Mouse (Mus musculus): ENCODE data around the gene Tnfrsf1a. TPM values are rescaled to one million over a fixed set of nuclear protein-coding genes. Genes with fewer than 3 reads are reported as not detected.

Gene Tnfrsf1a
- polyA plus RNA-seq, 1 experiment from 2014 or later: 32.8 TPM

DNA sequence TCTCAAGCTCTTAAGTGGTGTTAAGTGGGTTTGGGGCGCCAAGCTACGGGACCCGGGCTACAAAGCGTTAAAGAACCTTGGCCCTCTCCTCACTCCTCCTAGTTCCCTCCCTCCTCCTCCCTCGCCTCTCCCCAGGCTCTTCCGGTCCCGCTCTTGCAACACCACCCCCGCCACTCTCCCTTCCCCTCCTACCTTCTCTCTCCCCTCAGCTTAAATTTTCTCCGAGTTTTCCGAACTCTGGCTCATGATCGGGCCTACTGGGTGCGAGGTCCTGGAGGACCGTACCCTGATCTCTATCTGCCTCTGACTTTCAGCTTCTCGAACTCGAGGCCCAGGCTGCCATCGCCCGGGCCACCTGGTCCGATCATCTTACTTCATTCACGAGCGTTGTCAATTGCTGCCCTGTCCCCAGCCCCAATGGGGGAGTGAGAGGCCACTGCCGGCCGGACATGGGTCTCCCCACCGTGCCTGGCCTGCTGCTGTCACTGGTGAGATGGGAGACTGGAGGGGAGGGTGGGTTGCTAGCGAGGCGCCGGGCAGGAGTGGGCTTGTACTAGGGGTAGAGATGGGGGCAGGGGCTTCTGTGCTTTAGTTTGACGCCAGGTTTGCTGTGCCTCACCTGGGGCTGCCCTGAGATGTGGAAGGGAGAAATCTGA is 541 bp downstream of the Tnfrsf1a start:
- no peaks in the 10 kb centered on the region for H3K9me3 ChIP-seq (replicated peaks; ENCODE audit: control insufficient read depth, low read length)
- peak overlapping the region; percentile 75 for H3K9ac ChIP-seq (ENCODE audit: low read depth, low read length)
- no peaks in the 10 kb centered on the region for H3K27me3 ChIP-seq (ENCODE audit: control insufficient read depth, insufficient read depth, low read depth, low read length)
- H3K4me1 ChIP-seq (ENCODE audit: control insufficient read depth, low read depth, low read length): peaks cover 34% of the 10 kb centered on the region
- under 1% methylated on average over 27 of the region's 27 CpGs for WGBS (ENCODE audit: insufficient replicate concordance)
- peak; percentile 77 for ATAC-seq (ENCODE audit: low read depth)
- peak overlapping the region; percentile 78 for H3K27ac ChIP-seq (ENCODE audit: low read length)
- H3K4me3 ChIP-seq (ENCODE audit: low read depth, low read length): peak overlapping the region; percentile 68
- no peaks in the 10 kb centered on the region for H3K36me3 ChIP-seq (ENCODE audit: control insufficient read depth, insufficient read depth)
- H3K4me2 ChIP-seq (ENCODE audit: low read depth, low read length): peak overlapping the region; percentile 66

DNA sequence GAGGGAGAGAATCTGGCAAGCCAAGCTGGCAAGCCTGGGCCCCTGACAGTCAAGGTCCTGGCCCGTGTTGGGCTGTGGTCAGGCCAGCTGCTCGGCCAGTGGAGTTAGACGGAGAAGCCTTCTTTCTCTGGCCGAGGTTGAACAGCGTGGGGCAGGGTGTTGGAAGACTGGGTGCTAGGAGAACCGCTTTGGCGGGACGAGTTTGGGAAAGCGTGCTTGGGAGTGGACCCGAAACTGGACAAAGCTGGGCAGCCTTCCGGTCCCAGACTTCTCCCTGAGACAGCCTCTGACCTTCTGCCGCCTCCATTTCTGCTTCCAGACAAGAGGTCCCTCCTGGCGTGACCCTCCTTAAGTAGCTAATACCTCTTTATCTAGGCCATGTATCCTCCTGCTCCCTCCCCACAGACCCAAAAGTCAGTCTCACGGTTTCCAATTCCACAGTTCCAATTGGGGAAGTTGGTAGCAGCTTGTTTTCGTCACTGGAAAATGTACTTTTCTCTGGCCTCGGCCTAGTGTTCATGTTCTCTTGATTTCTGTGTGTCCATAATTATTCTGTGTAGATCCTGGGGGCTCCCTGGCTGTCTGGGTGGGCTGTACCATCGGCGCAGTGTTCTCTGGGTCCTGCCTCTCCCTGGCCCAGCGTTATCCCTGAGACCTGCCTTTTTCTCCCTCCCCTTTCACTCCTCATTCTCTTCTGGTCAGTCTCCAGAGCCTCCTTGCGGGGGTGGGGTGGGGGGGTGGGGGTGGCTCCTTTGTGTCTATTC is 1.3 kb downstream of the Tnfrsf1a start:
- H3K27ac ChIP-seq (ENCODE audit: low read length): peak overlapping the region; percentile 78
- no peak for ATAC-seq (ENCODE audit: low read depth)

DNA sequence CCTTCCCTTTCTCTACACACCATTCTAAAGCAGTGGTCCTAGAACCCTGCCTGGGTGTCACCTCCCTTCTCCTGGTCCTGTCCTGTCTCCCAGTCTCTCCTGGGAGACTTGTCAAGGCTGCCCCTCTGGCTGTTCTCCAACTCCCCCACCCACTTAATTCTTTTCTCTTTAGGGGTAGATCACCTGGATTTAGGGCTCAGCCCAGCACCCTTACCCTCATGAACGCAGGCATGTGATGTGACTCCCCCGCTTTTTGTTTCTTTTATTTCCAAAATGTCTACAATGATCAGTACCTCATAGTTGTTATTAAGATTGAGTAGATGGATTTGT is 1.8 kb downstream of the Tnfrsf1a start:
- 55% methylated on average over 2 of the region's 2 CpGs for WGBS (ENCODE audit: insufficient replicate concordance)
- peaks cover 45% of the 10 kb centered on the region for H3K4me1 ChIP-seq (ENCODE audit: control insufficient read depth, low read depth, low read length)

More for the DNA sequence above, 1.3 kb downstream of the Tnfrsf1a start:
- no peaks in the 10 kb centered on the region for H3K27me3 ChIP-seq (ENCODE audit: control insufficient read depth, insufficient read depth, low read depth, low read length)
- H3K4me1 ChIP-seq (ENCODE audit: control insufficient read depth, low read depth, low read length): peaks cover 41% of the 10 kb centered on the region
- H3K4me2 ChIP-seq (ENCODE audit: low read depth, low read length): peak overlapping the region; percentile 66
- H3K9ac ChIP-seq (ENCODE audit: low read depth, low read length): peak overlapping the region; percentile 75
- WGBS (ENCODE audit: insufficient replicate concordance): 7% methylated on average over 20 of the region's 20 CpGs
- peak overlapping the region; percentile 68 for H3K4me3 ChIP-seq (ENCODE audit: low read depth, low read length)
- H3K36me3 ChIP-seq (ENCODE audit: control insufficient read depth, insufficient read depth): no peaks in the 10 kb centered on the region
- H3K9me3 ChIP-seq (replicated peaks; ENCODE audit: control insufficient read depth, low read length): no peaks in the 10 kb centered on the region

DNA sequence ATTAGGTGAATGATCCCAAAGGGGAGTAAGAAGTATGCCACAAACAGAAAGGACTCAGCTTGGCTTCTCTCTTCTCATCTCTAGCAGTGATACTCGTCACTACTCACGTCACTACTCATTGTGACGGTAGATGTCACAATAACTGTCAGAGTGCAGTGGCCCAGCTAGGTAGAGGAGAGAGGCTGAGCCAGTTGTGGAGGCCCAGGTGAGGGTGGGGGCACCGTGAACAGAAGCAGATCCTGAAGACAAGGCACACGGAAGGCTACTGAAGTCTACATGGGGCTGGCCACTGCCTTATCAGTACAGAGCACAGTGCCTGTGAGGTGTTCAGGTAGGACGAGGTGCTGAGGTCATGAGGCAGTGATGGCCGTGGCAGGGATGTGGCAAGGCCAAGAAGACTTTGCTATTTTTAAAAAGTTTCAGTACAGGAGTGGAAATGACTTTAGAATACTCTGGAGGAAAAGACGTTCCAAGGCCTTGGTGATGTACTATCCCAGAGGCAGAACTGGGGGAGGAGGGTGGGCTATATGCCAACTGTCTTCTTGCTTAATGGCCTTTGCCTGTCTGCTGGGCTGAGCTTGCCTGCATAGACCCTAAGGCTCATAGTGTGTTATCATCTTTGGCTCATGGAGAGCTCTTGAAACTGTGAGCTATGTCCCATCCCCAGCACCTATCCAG is 2.3 kb downstream of the Tnfrsf1a start:
- Histone ChIP-seq H3K27me3 (ENCODE audit: control insufficient read depth, insufficient read depth, low read depth, low read length) (no peaks in the 10 kb centered on the region), H3K4me2 (ENCODE audit: low read depth, low read length) (peak overlapping the region; percentile 66), H3K36me3 (ENCODE audit: control insufficient read depth, insufficient read depth) (no peaks in the 10 kb centered on the region), H3K27ac (ENCODE audit: low read length) (peak overlapping the region; percentile 1; the same call in 1 of the 2 replicates), H3K4me3 (ENCODE audit: low read depth, low read length) (peak overlapping the region; percentile 68), H3K9ac (ENCODE audit: low read depth, low read length) (no peak overlapping the region), H3K4me1 (ENCODE audit: control insufficient read depth, low read depth, low read length) (peaks cover 45% of the 10 kb centered on the region), H3K9me3 (replicated peaks; ENCODE audit: control insufficient read depth, low read length) (no peaks in the 10 kb centered on the region)
- WGBS (ENCODE audit: insufficient replicate concordance): 19% methylated on average over 8 of the region's 8 CpGs
- ATAC-seq (ENCODE audit: low read depth): no peak

More for the DNA sequence above, 1.8 kb downstream of the Tnfrsf1a start:
- no peak overlapping the region; the same call in 1 of the 2 replicates for H3K27ac ChIP-seq (ENCODE audit: low read length)
- H3K4me2 ChIP-seq (ENCODE audit: low read depth, low read length): peak overlapping the region; percentile 66
- no peaks in the 10 kb centered on the region for H3K36me3 ChIP-seq (ENCODE audit: control insufficient read depth, insufficient read depth)
- no peaks in the 10 kb centered on the region for H3K9me3 ChIP-seq (replicated peaks; ENCODE audit: control insufficient read depth, low read length)
- ATAC-seq (ENCODE audit: low read depth): no peak
- H3K9ac ChIP-seq (ENCODE audit: low read depth, low read length): no peak overlapping the region; the same call in 1 of the 2 replicates
- no peaks in the 10 kb centered on the region for H3K27me3 ChIP-seq (ENCODE audit: control insufficient read depth, insufficient read depth, low read depth, low read length)
- peak overlapping the region; percentile 68 for H3K4me3 ChIP-seq (ENCODE audit: low read depth, low read length)

DNA sequence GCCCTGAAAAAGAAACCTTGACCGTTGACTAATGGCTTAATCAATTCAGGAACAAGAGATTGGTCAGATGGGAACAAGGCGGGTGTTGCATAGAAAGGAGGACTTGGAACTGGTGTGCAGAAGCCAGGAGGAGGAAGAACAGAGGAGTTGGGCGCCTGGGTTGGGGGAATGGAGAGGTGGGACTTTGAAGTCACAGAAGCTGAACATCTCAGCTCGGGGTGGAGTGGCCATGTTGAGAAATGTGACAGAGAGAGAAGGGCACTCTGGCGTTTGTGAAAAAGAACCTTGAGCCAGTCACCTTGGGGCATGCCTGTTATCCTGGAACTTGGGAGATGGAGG is 2.9 kb downstream of the Tnfrsf1a start:
- ATAC-seq (ENCODE audit: low read depth): no peak
- H3K4me2 ChIP-seq (ENCODE audit: low read depth, low read length): peak overlapping the region; percentile 66
- WGBS (ENCODE audit: insufficient replicate concordance): 38% methylated on average over 5 of the region's 5 CpGs
- no peaks in the 10 kb centered on the region for H3K27me3 ChIP-seq (ENCODE audit: control insufficient read depth, insufficient read depth, low read depth, low read length)
- peaks cover 45% of the 10 kb centered on the region for H3K4me1 ChIP-seq (ENCODE audit: control insufficient read depth, low read depth, low read length)
- H3K4me3 ChIP-seq (ENCODE audit: low read depth, low read length): peak overlapping the region; percentile 68
- no peak overlapping the region for H3K9ac ChIP-seq (ENCODE audit: low read depth, low read length)
- H3K9me3 ChIP-seq (replicated peaks; ENCODE audit: control insufficient read depth, low read length): no peaks in the 10 kb centered on the region
- H3K36me3 ChIP-seq (ENCODE audit: control insufficient read depth, insufficient read depth): no peaks in the 10 kb centered on the region
- H3K27ac ChIP-seq (ENCODE audit: low read length): peak overlapping the region; percentile 1; the same call in 1 of the 2 replicates

DNA sequence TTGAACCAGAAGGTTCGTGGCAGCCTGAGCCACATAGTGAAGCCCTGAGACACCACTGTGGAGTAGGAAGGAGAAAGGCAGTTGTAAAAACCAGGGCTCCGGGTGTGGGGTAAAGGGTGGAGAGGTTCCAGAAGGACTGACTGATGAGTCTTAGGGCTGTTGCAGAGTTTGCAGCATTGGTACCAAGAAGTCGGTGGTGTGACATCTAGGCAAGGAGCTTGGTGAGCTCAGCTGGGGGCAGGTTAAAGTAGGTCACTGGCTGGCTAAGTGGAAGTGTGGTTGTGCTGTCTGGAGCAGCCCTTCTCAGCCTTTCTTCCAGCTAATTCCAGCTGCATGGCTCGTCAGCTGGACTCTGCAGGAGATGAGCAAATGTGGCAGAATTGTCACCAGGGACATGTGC is 3.6 kb downstream of the Tnfrsf1a start:
- Histone ChIP-seq H3K27me3 (ENCODE audit: control insufficient read depth, insufficient read depth, low read depth, low read length) (no peaks in the 10 kb centered on the region), H3K4me1 (ENCODE audit: control insufficient read depth, low read depth, low read length) (peaks cover 45% of the 10 kb centered on the region), H3K9ac (ENCODE audit: low read depth, low read length) (no peak overlapping the region), H3K4me2 (ENCODE audit: low read depth, low read length) (0 out of 2 replicates have a peak overlapping the region, but pooled peaks have one; percentile 66), H3K36me3 (ENCODE audit: control insufficient read depth, insufficient read depth) (peaks cover 2% of the 10 kb centered on the region; the same call in 1 of the 2 replicates), H3K9me3 (replicated peaks; ENCODE audit: control insufficient read depth, low read length) (no peaks in the 10 kb centered on the region), H3K4me3 (ENCODE audit: low read depth, low read length) (no peak overlapping the region), H3K27ac (ENCODE audit: low read length) (no peak overlapping the region)
- 35% methylated on average over 4 of the region's 4 CpGs for WGBS (ENCODE audit: insufficient replicate concordance)
- ATAC-seq (ENCODE audit: low read depth): no peak

DNA sequence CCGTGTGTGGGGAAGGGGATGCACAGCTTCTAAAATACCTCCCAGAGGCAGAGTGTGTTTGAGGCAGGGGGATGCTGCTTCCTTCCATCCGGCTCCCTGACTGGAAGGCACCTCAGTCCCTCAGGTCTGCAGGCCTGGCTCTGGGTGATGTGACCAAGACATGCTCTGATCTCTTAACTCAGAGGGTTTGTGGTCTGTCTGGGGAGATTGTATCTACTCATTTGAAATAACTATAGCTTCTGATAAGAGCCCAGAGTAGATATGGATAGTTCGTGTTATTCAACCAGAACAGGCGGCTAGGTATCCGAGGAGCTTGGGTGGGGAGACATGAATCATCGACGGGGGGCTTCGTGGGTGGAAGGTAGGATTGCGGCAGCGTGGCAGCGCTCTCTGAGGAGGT is 4.1 kb downstream of the Tnfrsf1a start:
- no peak for ATAC-seq (ENCODE audit: low read depth)

DNA sequence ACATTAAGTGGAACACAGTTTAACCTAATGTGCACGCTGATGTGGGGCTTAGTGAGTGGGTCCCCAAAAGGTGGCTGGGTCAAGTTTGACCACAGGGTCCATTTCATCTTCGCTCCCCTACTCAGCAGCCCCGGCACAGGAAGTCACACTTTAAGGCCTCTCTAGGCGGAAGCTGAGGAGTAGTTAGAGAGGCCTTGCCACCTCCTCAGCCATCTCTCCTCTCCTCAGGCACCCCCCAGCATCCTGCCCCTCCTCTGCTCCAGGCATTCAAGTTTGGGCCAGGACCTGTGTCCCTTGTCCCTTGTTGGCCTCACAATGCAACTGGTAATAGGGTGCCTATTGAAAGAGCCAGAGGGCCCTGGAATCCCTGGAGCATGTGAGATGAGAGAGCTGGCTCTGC is 4.5 kb downstream of the Tnfrsf1a start:
- Histone ChIP-seq H3K4me3 (ENCODE audit: low read depth, low read length) (no peak overlapping the region), H3K27me3 (ENCODE audit: control insufficient read depth, insufficient read depth, low read depth, low read length) (no peaks in the 10 kb centered on the region), H3K4me1 (ENCODE audit: control insufficient read depth, low read depth, low read length) (peaks cover 45% of the 10 kb centered on the region), H3K27ac (ENCODE audit: low read length) (peak overlapping the region; percentile 10; the same call in 1 of the 2 replicates), H3K4me2 (ENCODE audit: low read depth, low read length) (peak overlapping the region; percentile 33), H3K9me3 (replicated peaks; ENCODE audit: control insufficient read depth, low read length) (no peaks in the 10 kb centered on the region), H3K9ac (ENCODE audit: low read depth, low read length) (peak overlapping the region; percentile 26; the same call in 1 of the 2 replicates), H3K36me3 (ENCODE audit: control insufficient read depth, insufficient read depth) (peaks cover 4% of the 10 kb centered on the region)
- 33% methylated on average over 4 of the region's 4 CpGs for WGBS (ENCODE audit: insufficient replicate concordance)
- no peak for ATAC-seq (ENCODE audit: low read depth)

More for the DNA sequence above, 4.1 kb downstream of the Tnfrsf1a start:
- Histone ChIP-seq H3K27ac (ENCODE audit: low read length) (no peak overlapping the region), H3K9ac (ENCODE audit: low read depth, low read length) (no peak overlapping the region), H3K4me1 (ENCODE audit: control insufficient read depth, low read depth, low read length) (peaks cover 45% of the 10 kb centered on the region), H3K27me3 (ENCODE audit: control insufficient read depth, insufficient read depth, low read depth, low read length) (no peaks in the 10 kb centered on the region), H3K36me3 (ENCODE audit: control insufficient read depth, insufficient read depth) (peaks cover 4% of the 10 kb centered on the region), H3K4me3 (ENCODE audit: low read depth, low read length) (no peak overlapping the region), H3K4me2 (ENCODE audit: low read depth, low read length) (peak overlapping the region; percentile 66; the same call in 1 of the 2 replicates), H3K9me3 (replicated peaks; ENCODE audit: control insufficient read depth, low read length) (no peaks in the 10 kb centered on the region)
- WGBS (ENCODE audit: insufficient replicate concordance): 30% methylated on average over 11 of the region's 11 CpGs
